Mouse (Mus musculus): Measurements from ENCODE around the gene Akap8l.
A peak's percentile ranks its signal among the peaks of the same experiment; 100 is the strongest.

Akap8l gene

DNA sequence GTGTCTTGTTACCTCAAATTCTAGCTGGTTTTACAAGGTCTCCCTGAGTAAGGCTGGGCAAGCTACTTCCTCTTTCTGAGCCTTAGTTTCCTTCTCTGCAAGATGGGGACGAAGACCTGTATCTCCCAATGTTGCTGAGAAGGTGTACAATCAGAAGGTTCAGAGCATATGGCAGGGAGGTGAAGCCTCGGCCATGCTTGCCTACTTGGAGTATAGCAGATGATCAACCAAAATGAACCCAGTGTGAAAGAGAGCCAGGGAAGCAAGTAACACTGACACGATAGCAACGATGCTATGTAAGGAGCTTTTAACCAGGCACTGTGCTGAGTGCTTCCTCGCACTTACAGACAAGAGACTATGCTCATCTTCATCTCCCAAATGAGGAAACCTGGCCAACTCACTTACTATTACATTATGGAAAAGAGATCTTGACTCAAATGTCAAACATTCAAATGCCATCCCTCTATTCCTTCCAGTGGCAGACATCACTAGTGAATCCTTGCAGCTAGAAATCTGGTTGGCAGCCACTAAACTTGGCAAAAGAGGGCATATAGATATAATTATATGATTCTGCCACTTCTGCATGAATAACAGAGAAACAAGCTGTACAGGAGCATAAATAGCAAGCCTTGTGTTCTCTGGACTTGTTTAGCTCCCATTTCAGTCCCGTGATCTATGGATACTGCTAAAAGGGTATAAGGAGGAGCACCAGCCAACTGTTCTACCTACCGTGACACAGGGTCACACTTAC is 8.0 kb upstream of the Akap8l start:
- DNase-seq (ENCODE audit: inconsistent ontology term) = no peak

GRCm38 (mm10) chr17:32356766-32357760 is 6.7 kb upstream of the Akap8l start:
- DNase-seq (ENCODE audit: inconsistent ontology term) = no peak

DNA sequence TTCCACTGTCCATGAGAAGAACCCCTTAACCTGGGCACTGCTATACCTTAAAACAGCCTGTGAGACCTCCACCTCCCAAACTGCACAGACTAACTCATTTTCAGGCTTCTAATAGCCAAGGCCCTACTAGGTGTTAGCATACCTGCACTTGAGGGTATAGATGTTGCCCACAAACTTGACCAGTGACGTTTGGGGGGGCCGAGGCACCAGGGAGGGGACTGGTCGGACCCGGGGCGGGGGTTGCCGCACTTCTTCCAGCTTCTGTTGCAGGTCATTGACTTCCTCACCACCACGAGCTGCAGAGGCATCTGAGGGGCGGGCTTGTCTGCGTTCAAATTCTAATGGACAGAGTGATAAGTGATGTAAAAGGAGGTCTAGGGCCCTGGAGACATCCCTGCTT is 5.9 kb upstream of the Akap8l start:
- DNase-seq (ENCODE audit: inconsistent ontology term) = no peak

DNA sequence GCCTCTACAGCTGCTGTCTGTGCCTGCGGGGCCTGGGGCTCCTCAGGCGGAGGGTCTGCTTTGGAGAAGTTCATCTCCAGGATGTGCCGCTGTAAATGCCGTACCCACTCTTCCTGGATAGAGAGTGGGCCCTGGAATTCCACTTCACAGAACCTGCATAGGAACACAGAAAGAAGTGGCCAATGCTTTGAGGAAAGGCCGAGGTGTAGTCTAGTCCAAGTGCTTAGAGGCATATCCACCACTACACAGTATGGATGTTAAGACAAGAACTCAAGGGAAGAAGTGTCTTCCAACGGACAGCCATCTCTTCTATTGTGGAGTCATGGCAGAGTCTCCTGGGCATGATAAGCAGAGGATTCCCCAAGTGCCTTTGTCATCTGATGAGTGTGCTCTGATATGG is 4.6 kb upstream of the Akap8l start:
- DNase-seq (ENCODE audit: inconsistent ontology term) = no peak

DNA sequence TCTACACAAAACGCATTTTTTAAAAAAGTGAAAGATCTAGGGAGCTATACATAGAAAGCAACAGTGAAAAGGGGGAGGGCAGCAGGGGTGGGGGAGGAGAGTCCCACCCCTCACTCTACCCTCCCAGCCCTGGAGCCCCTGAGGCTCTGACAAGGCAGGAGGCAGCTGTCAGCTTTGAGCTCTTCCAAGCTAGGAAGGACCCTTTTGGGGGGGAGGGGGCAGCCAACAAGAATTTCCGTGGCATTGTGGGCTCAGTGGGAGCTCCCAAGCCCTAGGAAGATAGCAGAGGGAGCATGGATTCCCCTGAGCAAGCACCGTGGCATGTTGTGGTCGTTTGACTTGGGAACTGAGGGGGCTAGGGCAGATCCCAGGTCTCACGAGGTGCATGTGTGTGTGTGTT is 3.8 kb upstream of the Akap8l start:
- DNase-seq (ENCODE audit: inconsistent ontology term) = peak; percentile 14

- DNase-seq (ENCODE audit: inconsistent ontology term) = peak; percentile 86
Measured at GRCm38 (mm10) chr17:32353696-32354095, 3.3 kb upstream of the Akap8l start.

DNA sequence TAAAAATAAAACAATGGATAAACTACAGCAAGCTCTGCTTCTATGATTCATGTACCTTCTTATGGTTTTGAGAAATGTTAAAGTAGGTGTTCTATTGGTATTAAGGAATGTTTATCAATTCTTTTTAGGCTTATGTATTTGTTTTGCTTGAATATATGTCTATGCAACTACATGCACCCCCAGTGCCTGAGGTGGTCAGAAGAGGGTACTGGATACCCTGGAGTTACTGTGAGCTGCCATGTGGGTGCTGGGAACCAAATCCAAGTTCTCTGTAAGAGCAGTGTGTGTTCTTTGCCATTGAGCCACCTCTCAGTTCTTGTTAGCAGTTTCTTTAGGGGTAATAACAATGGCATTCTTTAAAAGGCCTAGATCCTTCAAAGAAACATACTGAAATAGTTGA is 1.3 kb upstream of the Akap8l start:
- DNase-seq (ENCODE audit: inconsistent ontology term) = no peak

GRCm38 (mm10) chr17:32351269-32351668 is 862 bp upstream of the Akap8l start:
- no peak for DNase-seq (ENCODE audit: inconsistent ontology term)

DNA sequence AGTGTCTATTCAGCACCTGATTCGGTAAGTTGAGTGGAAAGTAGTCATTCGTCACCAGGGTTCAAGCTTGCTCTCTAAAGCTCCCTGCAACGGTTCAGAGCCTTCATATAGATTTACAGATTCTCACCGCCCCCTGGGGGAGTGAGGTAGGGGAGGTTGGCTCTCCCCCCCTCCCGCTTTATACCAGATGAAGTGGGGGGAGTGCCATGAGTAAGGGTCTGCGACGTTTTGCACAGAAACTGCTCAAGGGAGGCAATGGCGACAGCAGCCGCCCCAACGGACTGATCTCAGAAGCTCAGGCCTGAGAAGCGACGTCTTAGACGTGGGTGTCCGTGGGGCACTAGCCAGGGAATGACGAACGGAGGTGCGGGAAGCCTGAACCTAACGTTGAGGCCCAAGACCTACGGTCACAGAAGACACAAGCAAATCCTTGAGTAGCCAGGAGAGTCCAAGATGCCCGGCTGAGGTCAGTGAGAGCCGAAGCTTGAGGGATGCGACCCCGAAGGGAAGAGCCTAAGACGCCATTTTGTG is 491 bp downstream of the Akap8l start:
- DNase-seq (ENCODE audit: inconsistent ontology term) = peak; percentile 42

GRCm38 (mm10) chr17:32349037-32349732 is 1.2 kb downstream of the Akap8l start:
- DNase-seq (ENCODE audit: inconsistent ontology term) = peak; percentile 61

GRCm38 (mm10) chr17:32348406-32348805 is 2.0 kb downstream of the Akap8l start:
- DNase-seq (ENCODE audit: inconsistent ontology term) = no peak

DNA sequence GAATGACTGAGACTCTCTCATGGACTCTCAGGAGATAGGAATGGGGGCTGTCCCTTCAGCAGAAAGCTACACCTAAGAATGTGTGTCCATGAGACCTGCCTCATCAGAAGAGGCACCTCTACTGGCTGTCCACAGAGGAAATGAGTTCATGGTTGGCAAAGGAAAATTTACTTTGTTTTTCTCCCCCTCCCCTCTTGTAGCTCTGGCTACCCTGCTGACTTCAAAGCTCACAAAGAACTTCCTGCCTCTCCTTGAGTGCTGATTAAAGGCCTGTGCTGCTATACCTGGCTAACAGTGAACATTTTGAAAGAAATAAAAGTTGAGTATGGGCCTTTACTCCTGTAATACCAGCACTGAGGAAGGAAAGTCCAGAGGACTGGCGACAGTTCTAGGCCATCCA is 9.3 kb downstream of the Akap8l start:
- DNase-seq (ENCODE audit: inconsistent ontology term) = no peak

GRCm38 (mm10) chr17:32340110-32340509 is 10.3 kb downstream of the Akap8l start:
- DNase-seq (ENCODE audit: inconsistent ontology term) = no peak

DNA sequence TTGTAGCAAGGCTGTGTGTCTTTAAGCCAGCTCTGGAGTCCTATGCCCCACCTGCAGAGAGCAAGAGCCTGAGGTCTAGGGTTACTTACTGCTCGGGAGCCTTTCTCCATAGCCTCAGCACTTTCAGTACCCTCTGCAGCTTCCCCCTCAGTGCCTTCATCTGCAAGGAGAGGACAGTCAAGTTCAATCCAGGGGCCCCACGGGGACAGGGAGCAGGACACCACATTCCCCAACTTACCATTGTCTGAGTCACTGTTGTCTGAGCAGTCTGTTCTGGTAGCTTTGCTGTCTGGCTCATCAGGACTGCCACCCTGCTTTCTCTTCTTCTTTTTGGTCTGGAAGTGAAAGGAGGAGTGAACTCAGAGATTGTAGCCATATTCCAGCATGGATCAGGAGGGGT is 14.5 kb downstream of the Akap8l start:
- peak; percentile 22 for DNase-seq (ENCODE audit: inconsistent ontology term)

DNA sequence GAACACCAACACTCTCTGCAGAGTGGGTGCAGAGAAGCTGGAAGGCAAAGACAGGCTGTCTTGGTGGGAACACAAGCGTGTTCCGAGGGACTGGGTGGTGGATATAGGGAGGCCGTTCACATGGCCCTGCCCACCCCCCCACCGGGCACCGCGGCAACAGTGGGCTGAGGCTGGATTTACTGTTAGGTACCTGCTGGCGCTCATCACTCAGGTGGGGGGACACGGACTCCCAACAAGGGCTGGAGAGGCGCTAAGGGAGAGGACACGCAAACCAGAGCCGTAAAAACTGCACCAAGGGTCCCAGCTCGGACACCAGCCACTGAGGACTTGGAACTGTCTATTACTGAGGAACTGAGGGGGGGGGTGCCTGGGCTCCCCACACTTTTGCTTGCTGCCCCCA is 15.5 kb downstream of the Akap8l start:
- DNase-seq (ENCODE audit: inconsistent ontology term) = no peak

DNA sequence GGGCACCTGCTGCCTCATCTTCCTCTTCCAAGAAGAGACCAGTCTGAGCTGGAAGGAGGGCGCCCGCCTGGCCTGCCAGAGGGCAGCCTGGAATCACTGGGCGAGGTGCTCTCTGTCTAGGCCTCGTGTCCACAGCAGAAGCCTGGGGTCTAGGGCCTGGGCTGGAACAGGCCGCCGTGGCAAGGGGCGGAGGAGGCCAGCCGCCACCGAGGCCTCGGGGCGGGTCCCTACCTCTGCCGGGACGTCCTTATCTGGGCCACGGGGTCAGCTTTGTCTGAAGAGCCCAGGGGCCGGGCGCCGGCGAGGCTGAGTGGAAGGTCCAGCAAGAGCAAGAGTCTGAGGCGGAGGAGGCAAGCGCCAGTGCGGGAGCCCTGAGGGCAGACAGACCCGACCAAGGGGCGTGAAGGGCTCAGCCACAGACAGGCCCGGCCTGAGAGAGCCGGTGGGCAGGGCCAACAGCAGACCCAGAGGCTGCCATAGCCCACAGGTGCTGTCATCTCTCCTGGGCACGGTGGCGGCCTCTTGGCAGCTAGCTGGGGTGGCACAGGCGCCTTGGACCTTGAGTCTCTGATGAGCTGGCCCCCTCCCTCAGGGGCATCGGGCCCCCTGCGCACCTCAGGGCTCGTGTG is 16.6 kb downstream of the Akap8l start:
- no peak for DNase-seq (ENCODE audit: inconsistent ontology term)

DNA sequence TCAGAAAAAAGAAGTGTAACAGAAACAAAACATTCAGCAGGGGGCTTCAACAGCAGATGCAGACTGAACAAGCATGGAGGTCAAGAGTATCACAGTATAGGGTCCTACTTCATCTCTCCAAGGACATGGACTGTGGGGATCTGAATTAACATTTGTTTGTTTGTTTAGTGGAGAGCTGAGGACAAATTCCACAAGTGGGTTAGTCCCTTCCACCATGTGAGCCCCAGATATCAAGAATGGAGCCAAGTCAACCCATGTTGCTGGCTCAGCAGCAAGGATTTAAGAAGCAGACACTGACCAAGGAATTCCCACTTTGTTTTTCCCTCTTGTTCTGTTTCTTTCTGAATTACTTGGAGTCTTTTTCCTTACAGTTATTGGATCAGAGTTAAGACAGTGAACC is 22.9 kb downstream of the Akap8l start:
- DNase-seq (ENCODE audit: inconsistent ontology term) = no peak

DNA sequence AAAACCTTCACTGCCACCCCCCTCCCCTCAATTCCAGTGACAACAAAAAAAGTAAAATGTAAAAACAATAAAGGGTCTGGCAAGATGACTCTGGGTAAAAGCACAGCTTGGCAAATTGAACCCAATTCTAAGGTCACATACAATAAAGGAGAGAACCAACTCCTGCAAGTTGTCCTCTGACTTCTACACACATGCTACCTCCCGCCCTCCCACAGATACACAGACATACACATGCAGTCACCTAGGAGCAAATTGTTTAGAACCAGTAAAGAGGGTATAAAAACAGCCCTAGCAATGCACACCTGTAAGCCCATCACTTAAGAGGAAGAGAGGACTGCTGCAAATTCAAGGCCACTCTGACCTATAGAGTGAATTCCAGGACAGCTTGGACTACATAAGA is 27.6 kb downstream of the Akap8l start:
- no peak for DNase-seq (ENCODE audit: inconsistent ontology term)

DNA sequence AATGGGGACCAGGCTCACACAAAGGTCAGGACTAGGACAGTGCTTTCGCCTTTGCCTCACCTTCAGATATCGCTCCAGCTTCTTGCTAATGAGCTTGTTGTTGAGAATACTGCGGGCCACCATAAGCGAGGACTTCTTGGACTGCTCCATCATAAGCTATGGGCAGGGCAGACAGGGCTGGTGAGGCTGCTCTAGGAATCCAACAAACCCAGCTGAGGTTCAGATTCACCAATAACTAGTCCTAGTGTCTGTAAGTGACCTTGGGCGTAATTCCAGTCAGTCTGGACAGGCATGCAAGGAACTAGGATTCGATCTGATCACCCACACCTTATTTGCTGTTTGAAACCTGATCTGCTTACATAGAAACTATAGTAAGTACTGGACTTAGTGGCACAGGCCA is 28.6 kb downstream of the Akap8l start:
- no peak for DNase-seq (ENCODE audit: inconsistent ontology term)

- no peak for DNase-seq (ENCODE audit: inconsistent ontology term)
Measured at GRCm38 (mm10) chr17:32321390-32321734, 29.0 kb downstream of the Akap8l start.

- peak; percentile 100 for DNase-seq (ENCODE audit: inconsistent ontology term)
Measured at GRCm38 (mm10) chr17:32320597-32321389, 29.6 kb downstream of the Akap8l start, which contains the start of gene Akap8. Gene Akap8 (minus strand): TSS chr17:32321238.
